Mouse (Mus musculus) left cerebral cortex, postnatal 4 days (tissue): ENCODE measurements at regions not wholly inside any gene's neighbourhood (a gene's known extent, or its start where the extent isn't known, plus 50 kb on each side); places are given as distances from the start of the nearest gene placed in this dataset.

Source experiments
- DNase-seq: peaks from one replicate; pipeline ENCODE4 v3.0.0-alpha.2; 2022
- intact Hi-C: fragments of 180-260 bp; cut with DNase I; formaldehyde crosslinking; loops from one replicate; pipeline ENCODE4 v1.15.1; 2025

DNA sequence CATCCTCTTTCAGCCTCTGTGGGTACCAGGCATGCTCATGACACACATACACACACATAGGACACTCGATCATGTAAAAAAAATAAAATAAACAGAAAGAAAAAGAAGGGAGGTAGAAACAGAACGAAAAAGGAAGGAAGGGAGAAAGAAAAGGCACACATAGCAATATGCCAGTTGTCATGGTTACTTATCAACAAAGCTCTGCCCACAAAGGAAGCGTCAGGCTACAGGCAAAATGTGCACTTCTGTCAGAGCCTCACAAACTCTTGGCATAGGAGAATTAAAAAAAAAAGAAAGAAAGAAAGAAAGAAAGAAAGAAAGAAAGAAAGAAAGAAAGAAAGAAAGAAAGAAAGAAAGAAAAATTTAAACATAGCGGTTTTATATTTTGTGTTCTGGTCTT lies 56.9 kb upstream of the Sox2 start:
- no peak for DNase-seq
- intact Hi-C loops, result no loop called here

DNA sequence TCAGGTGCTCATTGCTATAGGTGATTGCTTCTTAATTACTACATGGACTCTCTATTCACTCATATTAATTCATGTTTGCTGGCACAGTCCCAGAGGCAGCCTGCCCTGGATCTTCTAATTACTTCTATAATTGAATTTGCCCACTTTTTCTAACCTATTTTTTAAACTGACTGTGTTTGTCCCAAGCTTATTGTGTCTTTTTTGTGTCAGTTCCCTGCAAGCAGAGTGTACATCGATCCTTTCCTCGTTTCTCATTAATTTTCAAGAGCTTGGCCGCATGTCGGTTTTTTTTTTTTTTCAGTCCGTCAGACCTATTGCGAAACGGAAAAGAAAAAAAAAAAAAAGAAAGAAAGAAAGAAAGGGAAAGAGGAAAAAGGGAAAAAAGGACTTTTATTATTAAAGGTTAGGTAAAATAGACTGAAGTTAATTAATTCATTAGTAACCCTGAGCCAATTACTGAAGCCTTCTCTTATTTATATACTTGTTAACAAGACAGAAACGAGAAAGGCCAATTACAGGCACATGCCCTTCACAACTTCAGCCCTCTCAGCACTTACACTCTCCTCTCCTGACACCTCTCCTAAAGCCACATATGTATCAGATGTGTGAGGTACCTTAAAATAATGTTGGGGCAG lies 72.2 kb upstream of the Sox2 start:
- intact Hi-C loops, result no loop called here
- peak; percentile 13 for DNase-seq

DNA sequence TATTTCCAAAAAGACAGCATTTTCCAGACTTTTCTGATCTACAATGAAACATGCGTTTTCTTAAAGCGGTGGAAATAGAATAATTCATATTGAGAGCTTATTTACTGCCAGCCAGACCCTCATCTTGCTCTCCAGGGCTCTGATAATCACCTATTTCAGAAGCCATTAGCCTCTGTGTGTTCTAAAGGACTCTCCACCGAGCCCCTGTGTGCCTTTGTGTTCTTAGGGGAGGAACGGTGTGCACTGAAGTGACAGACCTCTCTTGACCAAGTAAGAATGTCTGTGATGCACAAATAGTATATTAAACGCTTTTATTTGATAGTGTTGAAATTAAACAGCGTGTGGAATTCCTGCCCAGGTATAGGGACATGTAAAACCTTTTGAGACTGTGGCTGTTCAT lies 73.1 kb upstream of the Sox2 start:
- DNase-seq, result no peak
- intact Hi-C loops, result no loop called here

DNA sequence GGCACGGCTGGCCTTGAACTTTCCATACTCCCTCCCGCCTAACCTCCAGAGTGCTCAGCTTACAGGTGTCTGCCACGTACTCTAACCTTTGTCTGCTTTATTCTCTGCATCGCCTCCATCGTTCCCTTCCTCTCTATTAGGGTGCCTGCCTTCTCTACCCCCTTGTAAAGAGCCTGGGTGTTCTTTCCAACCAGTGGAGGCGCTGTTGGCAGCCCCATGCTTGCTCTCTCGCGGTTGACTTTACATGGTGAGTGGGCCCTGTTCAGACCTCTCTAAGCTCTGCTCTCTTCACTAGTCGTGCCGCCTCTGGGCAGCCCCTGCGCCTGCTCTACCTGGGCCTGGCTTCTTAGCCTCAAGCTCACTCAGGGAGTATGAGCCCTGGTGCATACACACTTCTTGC lies 74.0 kb upstream of the Sox2 start:
- peak; percentile 11 for DNase-seq
- intact Hi-C loops, result no loop called here

DNA sequence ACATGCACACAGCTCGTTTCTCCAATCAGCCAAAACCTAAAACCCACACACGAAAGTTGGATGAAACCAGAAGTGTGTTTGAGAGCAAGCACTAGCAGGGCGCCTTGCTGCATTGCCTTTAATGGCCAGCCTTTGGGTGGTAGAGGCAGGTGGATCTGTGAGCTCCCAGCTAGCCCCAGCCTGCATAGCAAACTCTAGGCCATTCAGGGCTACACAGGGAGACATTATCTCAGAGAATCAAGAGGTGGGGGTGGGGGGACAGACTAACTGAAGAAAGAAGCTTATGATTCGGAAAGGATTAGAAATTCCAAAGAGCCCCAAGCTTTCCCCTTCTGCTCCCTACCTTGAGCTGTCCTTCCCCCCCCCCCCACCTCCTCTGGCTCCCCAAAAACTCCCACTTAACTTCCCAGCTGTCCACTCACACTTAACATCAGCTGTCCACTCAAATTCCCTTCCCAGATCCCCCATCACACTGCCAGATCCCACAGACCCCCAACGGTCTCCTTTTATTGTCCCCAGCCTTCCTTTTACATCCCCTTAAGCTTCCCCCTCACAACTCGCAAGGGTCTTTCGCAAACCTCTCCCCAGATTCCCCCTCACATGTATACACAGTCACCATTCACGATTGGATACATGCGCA lies 75.4 kb upstream of the Sox2 start:
- intact Hi-C loops, result no loop called here

DNA sequence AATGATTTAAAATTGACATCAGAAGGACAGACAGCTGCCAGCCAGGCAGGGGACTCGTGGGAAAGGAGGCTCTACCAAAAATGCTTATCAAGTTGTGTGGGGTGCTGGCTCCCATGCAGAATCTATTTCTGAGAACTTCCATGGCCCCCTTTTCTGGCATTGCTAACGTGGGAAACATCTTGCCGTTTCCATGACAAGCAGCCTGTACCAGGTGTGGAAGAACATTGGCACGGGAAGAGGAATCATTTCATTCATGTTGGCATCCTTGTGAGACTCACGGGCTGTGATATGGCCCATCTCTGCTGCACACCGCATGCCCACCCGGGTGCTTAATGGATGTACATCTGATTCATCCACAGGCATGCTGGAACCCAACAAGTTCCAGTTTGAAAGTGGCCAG lies 76.9 kb upstream of the Sox2 start:
- no peak for DNase-seq
- intact Hi-C loops, result no loop called here

More for the DNA sequence above, 75.4 kb upstream of the Sox2 start:
- no peak for DNase-seq

DNA sequence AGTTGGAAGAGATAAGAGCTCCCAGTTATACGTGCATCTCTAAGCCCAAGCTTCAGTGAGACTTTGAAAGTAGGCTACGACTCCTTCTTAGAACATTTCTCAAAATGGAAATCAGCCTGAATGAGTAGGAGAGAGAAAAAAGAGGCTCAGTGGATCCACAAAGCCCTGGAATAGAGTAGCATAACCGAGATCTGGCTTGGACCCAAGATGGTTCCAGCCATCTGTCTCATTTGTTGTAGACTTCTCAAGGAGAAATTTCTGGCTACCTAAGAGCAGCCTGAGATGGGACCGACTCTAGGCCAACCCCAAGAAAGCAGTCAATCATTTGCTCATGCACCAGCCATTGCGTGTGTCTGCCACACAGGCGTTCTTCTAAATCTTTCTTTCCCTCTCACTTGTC lies 78.1 kb upstream of the Sox2 start:
- intact Hi-C loops, result no loop called here
- peak; percentile 73 for DNase-seq

DNA sequence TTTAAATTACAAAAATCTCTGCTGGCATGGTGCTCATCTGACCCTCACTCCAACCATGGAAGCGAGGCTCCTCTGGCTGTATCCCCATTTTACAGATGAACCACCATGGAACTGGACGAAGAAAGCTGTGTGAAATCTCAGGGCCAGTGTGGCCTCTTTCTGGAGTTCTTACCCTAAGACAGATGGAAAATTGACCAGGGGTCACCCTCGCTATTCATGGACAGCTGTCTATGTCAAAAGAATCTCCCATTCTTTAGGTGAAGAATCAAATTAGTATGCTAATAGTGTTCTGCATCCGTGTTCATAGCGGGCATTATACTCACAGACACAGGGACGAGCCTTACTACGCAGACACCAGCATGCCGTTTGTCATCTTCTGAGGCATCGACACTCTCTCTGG lies 78.6 kb upstream of the Sox2 start:
- intact Hi-C loops, result no loop called here

DNA sequence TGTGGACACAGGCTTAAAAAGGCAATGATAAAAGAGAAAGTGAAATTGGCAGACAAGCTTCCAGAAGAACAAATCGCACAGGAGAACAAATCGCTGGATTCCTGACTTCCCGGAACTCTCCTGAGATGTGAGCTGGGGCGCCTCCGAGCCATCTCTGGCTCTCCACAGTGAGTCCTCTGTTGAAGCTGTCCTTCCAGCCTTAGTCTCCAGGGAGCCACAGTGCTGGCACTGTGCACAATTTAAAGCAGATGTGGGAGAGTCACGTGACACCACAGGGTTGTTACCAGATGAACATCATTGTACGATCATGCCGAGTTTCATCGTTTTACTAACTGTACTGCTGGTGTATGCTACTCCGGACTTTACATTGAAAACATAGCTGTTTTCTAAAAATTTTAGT lies 80.2 kb upstream of the Sox2 start:
- intact Hi-C loops, result no loop called here
- no peak for DNase-seq

More for the DNA sequence above, 78.6 kb upstream of the Sox2 start:
- peak; percentile 16 for DNase-seq

DNA sequence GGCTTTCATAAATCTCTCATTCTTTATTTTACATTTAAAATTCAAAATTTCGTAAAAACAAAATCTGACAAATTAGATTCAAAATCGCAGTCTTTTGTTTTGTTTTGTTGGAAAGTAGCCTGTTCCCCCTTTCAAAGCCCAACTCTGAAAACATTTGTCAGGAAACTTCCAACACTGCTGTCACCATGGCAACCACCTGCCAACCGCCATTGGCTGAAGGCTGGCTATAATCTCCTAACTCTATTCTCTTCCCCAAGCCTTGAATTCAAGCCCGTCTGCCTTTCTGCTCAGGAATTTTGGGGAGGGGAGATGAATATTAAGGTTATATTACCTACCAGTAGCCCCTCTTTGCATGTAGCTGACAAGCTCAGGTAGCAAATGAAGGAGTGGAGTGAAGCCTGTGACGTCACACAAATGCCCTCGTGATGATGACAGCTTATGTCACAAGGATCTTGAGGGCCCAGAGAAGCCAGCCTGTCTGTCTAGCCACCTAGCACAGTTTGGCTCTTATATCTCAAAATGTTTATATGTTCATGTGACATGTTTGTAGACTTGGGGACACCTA lies 82.0 kb upstream of the Sox2 start:
- intact Hi-C loops, result no loop called here
- DNase-seq, result no peak

DNA sequence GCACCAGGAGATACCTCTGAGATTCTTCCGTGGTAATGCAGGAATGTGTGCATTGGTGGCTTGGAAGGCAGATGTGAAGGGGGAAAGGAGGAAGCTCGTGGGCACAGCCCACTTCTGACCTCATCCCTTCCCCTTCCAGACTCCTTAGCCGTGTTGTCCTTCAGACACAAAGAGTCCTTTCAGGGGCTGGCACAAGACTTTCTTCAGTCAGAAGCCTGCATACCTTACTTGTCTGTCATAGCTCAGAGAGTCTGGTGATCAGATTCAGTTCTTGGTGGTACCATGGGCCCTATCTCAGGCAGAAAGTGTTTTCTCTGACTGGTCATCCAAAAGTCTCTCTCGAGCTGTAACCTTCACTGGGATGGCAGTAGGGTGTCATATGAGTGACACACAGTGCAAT lies 84.8 kb upstream of the Sox2 start:
- DNase-seq, result no peak
- intact Hi-C loops, result no loop called here

DNA sequence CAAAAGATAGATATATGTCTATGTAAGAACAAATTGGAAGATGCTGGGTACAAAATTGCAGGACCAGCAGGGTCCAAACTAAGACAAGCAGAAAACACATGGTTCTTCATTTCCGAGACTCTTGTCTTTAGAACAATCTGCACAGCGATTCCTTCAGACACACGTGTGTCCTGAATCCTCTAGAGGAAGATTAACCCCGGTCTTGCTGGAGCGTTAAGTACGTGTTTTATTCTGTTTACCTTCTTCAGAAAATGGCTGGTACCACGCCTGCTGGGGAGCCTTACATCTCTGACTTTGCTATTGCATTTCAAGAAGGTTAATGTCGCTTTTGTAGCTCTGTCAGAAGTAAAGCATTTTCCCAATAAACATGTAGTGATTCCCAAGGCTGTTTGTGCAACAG lies 87.3 kb upstream of the Sox2 start:
- DNase-seq, result no peak
- intact Hi-C loops, result loop anchor here (5.0 kb wide), 1 partner anchor 79 kb away; no protein-coding TSS in a partner anchor

DNA sequence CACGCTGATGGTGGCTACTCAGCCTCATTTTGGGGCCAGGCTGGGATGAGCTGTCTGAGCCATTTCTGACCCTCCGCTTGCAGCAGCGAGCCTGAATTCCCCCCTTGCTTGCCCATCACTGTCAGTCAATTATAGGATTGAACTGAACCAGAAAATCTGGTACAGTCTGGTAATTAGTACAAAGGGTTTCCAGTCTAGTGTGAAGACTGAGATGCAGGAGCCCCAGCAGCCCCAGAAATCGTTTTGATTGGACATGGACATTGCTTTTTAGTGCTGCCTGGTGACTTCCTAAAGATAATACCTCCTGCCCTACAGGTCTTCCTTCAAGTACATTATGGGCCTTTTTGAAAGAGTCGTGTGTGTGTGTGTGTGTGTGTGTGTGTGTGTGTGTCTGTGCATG lies 88.5 kb upstream of the Sox2 start:
- no peak for DNase-seq
- intact Hi-C loops, result loop anchor here (5.0 kb wide), 1 partner anchor 81 kb away; no protein-coding TSS in a partner anchor

DNA sequence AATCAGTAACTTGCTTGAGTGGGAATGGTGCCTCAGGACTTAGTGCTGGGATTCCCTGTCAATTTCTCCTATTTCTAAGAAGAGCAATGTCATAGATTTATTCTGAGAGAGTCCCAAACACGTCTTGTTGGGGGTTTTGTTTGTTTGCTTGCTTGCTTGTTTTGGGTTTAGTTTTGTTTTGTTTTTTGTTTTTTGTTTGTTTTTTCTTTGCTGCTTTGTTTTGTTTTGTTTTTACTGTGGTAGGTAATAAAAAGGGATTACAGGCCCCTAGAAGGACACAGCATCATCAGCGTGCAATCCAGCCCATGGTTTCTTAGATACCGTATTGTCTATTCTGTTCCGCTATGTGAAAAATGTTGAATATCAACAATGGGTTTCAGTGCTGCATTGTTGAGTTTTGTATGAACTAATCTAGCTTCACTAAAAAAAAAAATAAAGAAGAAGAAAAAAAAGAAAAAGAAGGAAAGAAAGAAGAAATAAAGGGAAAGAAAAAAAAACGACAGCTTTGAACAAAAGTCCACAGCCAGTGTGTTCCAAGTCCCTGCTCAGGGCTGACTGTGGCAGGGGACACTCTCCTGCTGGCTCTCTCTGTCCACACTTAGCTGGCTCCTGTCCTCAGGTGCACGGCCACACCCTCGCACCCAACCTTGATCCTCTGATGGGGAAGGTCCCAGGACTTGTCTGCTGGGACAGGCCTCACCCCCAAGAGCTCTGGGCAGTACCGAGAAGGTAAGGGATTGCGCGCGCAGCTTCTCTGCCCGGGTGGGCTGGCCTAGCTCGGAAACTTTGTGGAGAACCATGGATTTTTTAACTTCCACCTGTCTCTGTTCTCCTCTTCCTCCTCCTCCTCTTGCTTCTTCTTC lies 90.1 kb upstream of the Sox2 start:
- intact Hi-C loops, result loop anchor here (5.0 kb wide), 1 partner anchor 82 kb away; no protein-coding TSS in a partner anchor
- DNase-seq, result no peak

DNA sequence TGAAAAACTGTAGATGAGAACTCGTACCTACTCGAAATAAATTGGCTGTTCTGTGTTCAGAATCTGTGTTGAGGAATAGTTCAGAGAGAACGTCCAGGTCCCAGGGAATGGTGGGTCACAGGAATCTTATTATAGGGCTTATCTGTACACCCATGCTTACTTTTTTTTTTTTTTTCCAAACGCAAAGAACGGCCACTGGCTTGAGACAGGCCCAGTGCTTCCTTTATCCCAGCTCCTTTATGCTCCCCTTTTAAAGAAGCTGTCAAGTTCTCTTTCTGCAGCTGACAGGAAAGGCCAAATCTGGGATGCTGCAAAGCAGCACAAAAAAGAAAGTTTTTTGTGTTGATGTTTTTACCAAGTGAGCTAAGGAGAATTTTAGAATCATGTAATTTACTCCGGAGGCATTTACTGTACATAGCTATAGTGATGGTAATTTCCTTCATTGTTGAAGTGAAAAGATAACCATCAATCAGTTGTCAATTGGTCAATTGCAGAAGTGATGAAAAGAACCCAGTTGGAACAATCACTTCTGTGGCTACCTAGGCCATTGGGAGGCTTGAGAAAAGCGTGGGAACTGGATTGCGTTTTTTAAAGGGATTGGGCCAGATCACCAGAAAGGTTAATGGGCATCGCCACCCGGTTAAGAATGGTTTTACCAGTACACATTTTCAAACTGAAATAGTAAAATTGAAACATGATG lies 91.2 kb upstream of the Sox2 start:
- DNase-seq, result no peak
- intact Hi-C loops, result no loop called here

DNA sequence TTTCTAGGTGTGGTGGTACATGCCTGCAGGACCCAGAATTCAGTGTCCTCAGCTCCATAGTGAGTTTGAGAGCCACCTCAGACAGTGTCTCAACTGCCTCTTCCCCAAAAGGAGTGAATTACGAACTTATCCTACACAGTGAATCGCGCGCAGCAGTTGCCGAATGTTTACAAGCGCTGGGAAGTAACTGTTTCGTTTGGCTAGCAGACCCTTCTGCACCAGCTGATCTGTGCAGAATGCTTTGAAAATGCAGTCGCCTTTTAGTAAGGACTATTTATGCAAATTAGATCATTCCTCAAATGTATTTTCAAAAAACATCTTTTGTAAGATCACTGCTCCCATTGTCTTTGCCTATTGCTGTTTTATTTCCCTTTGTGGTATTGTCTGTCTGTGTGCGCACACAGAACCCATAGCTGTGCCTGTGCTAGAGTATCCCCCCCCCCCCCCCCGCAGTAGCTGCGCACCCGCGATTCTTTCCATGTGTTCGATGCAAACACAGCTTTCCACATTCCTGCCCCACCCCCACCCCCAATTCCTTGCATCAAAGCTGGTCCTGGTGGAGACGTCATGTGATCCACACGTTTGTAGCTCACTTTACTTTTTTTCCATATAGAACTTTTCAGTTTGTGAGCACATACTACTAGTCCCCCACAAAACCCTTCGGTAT lies 97.5 kb upstream of the Sox2 start:
- DNase-seq, result no peak
- intact Hi-C loops, result no loop called here

DNA sequence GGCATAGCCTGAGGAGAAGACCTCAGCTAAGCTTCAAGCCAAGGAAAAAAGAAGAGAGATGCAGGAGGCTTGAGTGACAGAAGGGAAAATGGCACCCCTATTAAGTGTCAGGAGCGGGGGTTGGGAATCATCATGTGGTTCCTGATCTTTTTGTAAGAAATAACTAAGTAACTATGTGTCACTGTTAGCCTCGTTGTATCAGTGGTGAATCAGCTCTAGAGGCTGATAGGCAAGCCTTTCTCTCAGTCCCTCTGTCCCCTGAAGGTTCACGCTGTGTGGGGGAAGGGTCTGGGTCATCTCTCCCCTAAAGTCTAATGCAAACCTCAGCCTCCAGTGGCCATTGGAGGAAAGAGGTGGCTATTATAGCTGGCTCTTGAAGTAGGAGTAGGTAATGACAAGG lies 99.1 kb upstream of the Sox2 start:
- no peak for DNase-seq
- intact Hi-C loops, result no loop called here

DNA sequence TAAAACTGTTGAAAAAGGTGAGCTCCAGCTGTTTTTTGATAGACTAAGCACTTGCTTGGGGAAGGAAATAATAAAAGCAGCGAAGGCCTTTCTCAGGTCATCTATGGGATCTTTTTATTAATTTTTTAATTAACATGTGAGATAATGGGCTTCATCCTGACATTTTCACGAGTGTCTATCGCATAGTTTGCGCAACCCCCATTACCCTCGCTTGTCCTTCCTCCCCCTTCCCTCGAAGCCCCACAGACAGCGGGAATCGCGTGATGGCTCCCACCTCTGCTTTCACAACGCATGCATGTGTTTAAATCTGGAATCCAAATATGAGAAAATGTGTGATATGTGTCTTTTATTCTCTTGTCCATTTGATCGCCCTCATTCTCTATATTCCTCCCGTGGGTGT lies 100.0 kb upstream of the Sox2 start:
- intact Hi-C loops, result no loop called here
- no peak for DNase-seq

DNA sequence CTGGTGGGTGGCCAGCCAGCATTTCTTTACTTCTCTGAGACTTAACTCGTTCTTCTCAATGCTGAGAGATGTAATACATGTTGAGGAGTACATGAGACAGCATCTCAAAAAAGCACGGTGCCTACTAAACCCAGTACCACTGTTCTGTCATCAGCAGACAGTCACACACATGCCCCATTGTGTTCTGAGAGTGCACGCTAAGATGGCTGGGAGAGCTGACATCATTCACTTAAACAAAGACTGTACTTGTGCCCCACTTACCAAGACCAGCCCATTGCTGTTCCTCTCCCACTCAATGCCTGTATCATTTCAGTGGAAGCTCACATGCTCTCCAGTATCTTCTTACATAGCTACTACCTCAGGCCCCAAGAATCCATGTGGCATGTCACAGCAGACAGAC lies 117.8 kb upstream of the Sox2 start:
- intact Hi-C loops, result no loop called here
- DNase-seq, result no peak

DNA sequence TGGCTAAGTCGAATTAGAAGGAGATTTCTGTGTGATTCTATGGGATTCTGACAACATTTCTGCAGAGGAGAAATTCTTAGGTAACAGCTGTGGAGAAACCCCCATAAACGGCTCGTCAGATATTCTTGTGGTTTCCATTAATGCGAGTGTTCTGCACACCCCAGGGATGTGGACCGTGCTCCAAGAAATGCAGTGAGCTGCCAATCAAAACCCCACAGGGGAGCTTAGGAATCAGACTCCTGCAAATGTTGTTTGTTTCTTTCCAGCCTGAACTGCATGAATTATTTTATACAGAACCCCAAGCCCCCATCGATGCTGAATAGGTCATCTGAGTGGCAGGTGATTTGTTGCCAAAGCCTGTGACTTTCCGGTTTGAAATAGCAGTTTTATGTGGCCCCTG lies 118.4 kb upstream of the Sox2 start:
- intact Hi-C loops, result no loop called here

More for the DNA sequence above, 118.4 kb upstream of the Sox2 start:
- DNase-seq, result peak; percentile 34
